Mouse (Mus musculus): ENCODE data around the gene Atxn1.

DNA sequence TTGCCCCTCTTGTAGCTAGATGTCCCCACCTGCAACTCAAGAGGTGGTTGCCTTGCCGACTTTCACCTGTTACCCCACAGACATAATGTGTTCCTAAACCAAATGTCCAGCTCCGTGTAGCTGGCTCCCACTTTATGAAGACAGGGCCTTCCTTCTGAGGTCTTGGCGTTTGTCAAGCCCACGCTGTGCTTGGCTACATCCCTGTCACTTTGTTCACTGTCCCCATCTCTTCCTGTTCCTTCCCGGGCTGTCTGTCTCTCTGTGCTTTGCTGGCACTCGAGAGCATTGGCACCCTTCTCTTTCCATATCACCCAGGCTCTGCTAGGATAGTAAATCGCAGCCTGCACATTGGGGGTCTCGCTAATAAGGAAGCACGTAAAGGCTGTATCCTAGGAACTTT lies 426.7 kb downstream of the Atxn1 start:
- TF ChIP-seq CTCF (IDR thresholded peaks at IDR 0.05; ENCODE audit: extremely low read depth, insufficient read depth, low read length) (no peak), POLR2A (IDR thresholded peaks at IDR 0.05; ENCODE audit: extremely low read depth, insufficient read depth, low read length) (0 out of 2 replicates have a peak, but pooled peaks have one; percentile 6)

Measured in cortical plate, adult 2 months (tissue).